In the genomic region with DNA sequence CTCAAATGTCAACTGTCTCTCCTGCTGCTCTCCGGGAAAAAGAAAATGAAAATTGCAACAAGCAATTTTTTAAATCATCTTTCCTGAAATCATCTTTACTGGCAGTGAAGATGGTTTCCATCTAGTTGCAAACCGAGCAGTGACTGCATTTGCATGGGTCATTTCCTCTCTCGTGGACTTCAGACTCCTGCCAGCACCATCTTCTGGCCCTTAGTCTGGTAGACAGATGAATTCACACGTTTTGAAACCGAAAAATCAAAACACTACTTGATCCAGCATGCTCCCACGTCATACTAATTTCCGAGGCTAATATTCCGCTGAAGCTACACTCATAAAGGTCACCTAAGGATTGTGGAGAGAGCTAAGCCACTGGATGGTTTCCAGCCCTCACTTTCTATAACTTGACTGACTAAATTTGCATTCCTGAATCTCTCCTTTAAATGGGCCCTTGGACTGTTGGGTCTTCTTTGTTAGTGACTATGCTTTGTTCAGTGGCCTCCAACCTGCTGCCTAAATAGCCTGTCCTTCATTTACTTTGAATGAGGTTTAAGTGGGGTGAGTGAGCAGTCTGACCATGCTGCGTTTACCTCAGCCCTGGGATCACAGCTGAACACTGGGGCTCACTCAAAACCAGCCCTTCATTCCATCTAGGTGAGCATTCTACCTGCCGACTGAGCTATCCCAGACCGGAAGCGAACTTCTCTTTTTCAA, we compare ENCODE assay signal across 8 mouse cellular contexts. TPM values are rescaled to one million over a fixed set of nuclear protein-coding genes. Genes with fewer than 3 reads are reported as not detected.
DNase-seq lines count a peak whose midpoint lies in the region; ATAC-seq lines count a peak whose summit lies in the region.

No protein-coding gene starts in this region.

- no peak for ATAC-seq in limb, embryonic 12.5 days (ENCODE audit: insufficient number of reproducible peaks, insufficient read depth, low FRiP score, low TSS enrichment, low read depth)
- no peak for ATAC-seq in neural tube, embryonic 12.5 days (ENCODE audit: low FRiP score, low read depth)

- H3K9ac ChIP-seq in limb, embryonic 12.5 days (replicated peaks), result peak overlapping the region; percentile 78; the same call in 1 of the 2 replicates
- peak overlapping the region; percentile 91 for H3K9ac ChIP-seq in neural tube, embryonic 12.5 days

- peaks cover 51% of the 10 kb centered on the region for H3K27me3 ChIP-seq in limb, embryonic 12.5 days
- H3K27me3 ChIP-seq in neural tube, embryonic 12.5 days (replicated peaks), result 0 out of 2 replicates have a peak, but pooled peaks cover 3% of the 10 kb centered on the region

- peaks cover 11% of the 10 kb centered on the region for H3K4me1 ChIP-seq in limb, embryonic 12.5 days (replicated peaks)
- H3K4me1 ChIP-seq in neural tube, embryonic 12.5 days, result peaks cover 10% of the 10 kb centered on the region

- DNase-seq in adrenal gland, postnatal 10 days, result peak; percentile 6
- no peak for DNase-seq in adrenal gland, postnatal 25 days
- peak; percentile 28 for DNase-seq in embryo, embryonic 9.5 days (ENCODE audit: extremely low spot score)
- DNase-seq in heart, postnatal 4 days, result peak; percentile 8
- no peak for DNase-seq in left cerebral cortex, postnatal 36 days (ENCODE audit: low spot score in 2 of 2)
- DNase-seq in layer of hippocampus, postnatal 14 days (ENCODE audit: low spot score in 2 of 2), result no peak

- H3K4me3 ChIP-seq in limb, embryonic 12.5 days (replicated peaks), result peak overlapping the region; percentile 77
- H3K4me3 ChIP-seq in neural tube, embryonic 12.5 days, result peak overlapping the region; percentile 78

- no peaks in the 10 kb centered on the region for H3K36me3 ChIP-seq in limb, embryonic 12.5 days
- H3K36me3 ChIP-seq in neural tube, embryonic 12.5 days, result no peaks in the 10 kb centered on the region

- no peak overlapping the region for H3K27ac ChIP-seq in limb, embryonic 12.5 days
- H3K27ac ChIP-seq in neural tube, embryonic 12.5 days, result no peak overlapping the region

- WGBS in limb, embryonic 12.5 days, result 25% methylated on average over 12 of the region's 12 CpGs
- 17% methylated on average over 12 of the region's 12 CpGs for WGBS in neural tube, embryonic 12.5 days

- peak overlapping the region; percentile 97 for H3K4me2 ChIP-seq in limb, embryonic 12.5 days
- H3K4me2 ChIP-seq in neural tube, embryonic 12.5 days (replicated peaks), result peak overlapping the region; percentile 96

- H3K9me3 ChIP-seq in limb, embryonic 12.5 days, result no peaks in the 10 kb centered on the region
- H3K9me3 ChIP-seq in neural tube, embryonic 12.5 days, result no peaks in the 10 kb centered on the region

- intact Hi-C loops in left cerebral cortex, postnatal 36 days (cut with DNase I), result loop anchor here (2.0 to 10.0 kb wide), 3 partner anchors 56 to 211 kb away; a partner anchor contains a TSS

RNA-seq across cellular contexts. Expression of a gene that starts 0.9 kb away (rescaled TPM):
- 10 to 100 TPM in 1 of 2 experiments, 1 to 10 TPM in 1; 9.8 to 11.9 TPM for total RNA-seq in adrenal gland, postnatal 10 days (2021)
- 7.8 and 9.6 TPM in 2 replicates for total RNA-seq in adrenal gland, postnatal 25 days (2021)
- 10 to 100 TPM; 14.5 to 17.3 TPM for total RNA-seq in heart, postnatal 4 days (2021)
- polyA plus RNA-seq in limb, embryonic 12.5 days (2016; fragmentation: Nextera tagmentation; extraction: Ambion mirVana), result 1.1 and 2.6 TPM in 2 replicates
- polyA plus RNA-seq in neural tube, embryonic 12.5 days (2016; fragmentation: Nextera tagmentation; extraction: Ambion mirVana), result 8.0 and 12.8 TPM in 2 replicates
- 10 to 100 TPM; 70.7 to 78.6 TPM for total RNA-seq in left cerebral cortex, postnatal 36 days (2021)
- 10 to 100 TPM; 76.6 to 81.8 TPM for total RNA-seq in layer of hippocampus, postnatal 14 days (2021)

Comparison
In these comparisons a context has a peak if more than half of its experiments do, and no peak if none do; other contexts are left out.
1. DNase-seq: peak in adrenal gland, postnatal 10 days (single experiment), embryo, embryonic 9.5 days (single experiment) and heart, postnatal 4 days (single experiment); none in adrenal gland, postnatal 25 days (single experiment), left cerebral cortex, postnatal 36 days (0 of 2) and layer of hippocampus, postnatal 14 days (0 of 2).